Mouse (Mus musculus): Measurements from ENCODE around the gene Kcng4.

Kcng4 gene

GRCm38 (mm10) chr8:119635378-119635777 lies at the start of gene Kcng4:
Gene Kcng4, minus strand, starts transcription at chr8:119635680.
- no peak for DNase-seq (ENCODE audit: low read depth, low spot score)

GRCm38 (mm10) chr8:119679184-119679583 lies 43.7 kb upstream of the Kcng4 start:
- DNase-seq (ENCODE audit: low read depth, low spot score), result no peak

GRCm38 (mm10) chr8:119678138-119678843 lies 42.8 kb upstream of the Kcng4 start:
- peak; percentile 72 for DNase-seq (ENCODE audit: low read depth, low spot score)

- peak; percentile 90 for DNase-seq (ENCODE audit: low read depth, low spot score)
These were observed 40.9 kb upstream of the Kcng4 start for GRCm38 (mm10) chr8:119676389-119676788.

- DNase-seq (ENCODE audit: low read depth, low spot score), result no peak
These were observed 40.0 kb upstream of the Kcng4 start for GRCm38 (mm10) chr8:119675457-119675856.

- DNase-seq (ENCODE audit: low read depth, low spot score), result peak; percentile 18
These were observed 38.6 kb upstream of the Kcng4 start for GRCm38 (mm10) chr8:119673976-119674555.

- no peak for DNase-seq (ENCODE audit: low read depth, low spot score)
These were observed 35.1 kb upstream of the Kcng4 start for GRCm38 (mm10) chr8:119670419-119671091.

GRCm38 (mm10) chr8:119669284-119669683 lies 33.8 kb upstream of the Kcng4 start:
- peak; percentile 52 for DNase-seq (ENCODE audit: low read depth, low spot score)

- no peak for DNase-seq (ENCODE audit: low read depth, low spot score)
These were observed 33.0 kb upstream of the Kcng4 start for GRCm38 (mm10) chr8:119668447-119668846.

- DNase-seq (ENCODE audit: low read depth, low spot score), result no peak
These were observed 30.9 kb upstream of the Kcng4 start, which contains the start of gene Wfdc1 for GRCm38 (mm10) chr8:119666219-119666951. Gene Wfdc1, plus strand, starts transcription at chr8:119666365.

- DNase-seq (ENCODE audit: low read depth, low spot score), result no peak
These were observed 29.8 kb upstream of the Kcng4 start for GRCm38 (mm10) chr8:119665270-119665669.

- no peak for DNase-seq (ENCODE audit: low read depth, low spot score)
These were observed 28.0 kb upstream of the Kcng4 start for GRCm38 (mm10) chr8:119663440-119663839.

- no peak for DNase-seq (ENCODE audit: low read depth, low spot score)
These were observed 26.4 kb upstream of the Kcng4 start for GRCm38 (mm10) chr8:119661892-119662291.

GRCm38 (mm10) chr8:119661081-119661480 lies 25.6 kb upstream of the Kcng4 start:
- no peak for DNase-seq (ENCODE audit: low read depth, low spot score)

- peak; percentile 56 for DNase-seq (ENCODE audit: low read depth, low spot score)
These were observed 21.4 kb upstream of the Kcng4 start for GRCm38 (mm10) chr8:119656709-119657464.

GRCm38 (mm10) chr8:119651324-119651723 lies 15.8 kb upstream of the Kcng4 start:
- DNase-seq (ENCODE audit: low read depth, low spot score), result no peak

- DNase-seq (ENCODE audit: low read depth, low spot score), result no peak
These were observed 11.4 kb upstream of the Kcng4 start for GRCm38 (mm10) chr8:119646846-119647245.

GRCm38 (mm10) chr8:119646197-119646596 lies 10.7 kb upstream of the Kcng4 start:
- DNase-seq (ENCODE audit: low read depth, low spot score), result no peak

- DNase-seq (ENCODE audit: low read depth, low spot score), result no peak
These were observed 9.6 kb upstream of the Kcng4 start for GRCm38 (mm10) chr8:119644981-119645597.

GRCm38 (mm10) chr8:119644429-119644960 lies 9.0 kb upstream of the Kcng4 start:
- DNase-seq (ENCODE audit: low read depth, low spot score), result no peak

- no peak for DNase-seq (ENCODE audit: low read depth, low spot score)
These were observed 7.5 kb upstream of the Kcng4 start for GRCm38 (mm10) chr8:119642960-119643359.

All from CD4-positive, CD25-positive, alpha-beta regulatory T cell, adult 2 months (primary cell).